Mouse (Mus musculus) neural tube, embryonic 11.5 days (tissue): Measurements from ENCODE around the gene Stxbp1. TPM values are rescaled to one million over a fixed set of nuclear protein-coding genes. Genes with fewer than 3 reads are reported as not detected.

Experiments used
- ATAC-seq: fragments of 200-750 bp; cut with Nextera tagmentation; 2 replicates; pipeline ENCODE4 v1.8.0; 2017; ENCODE audit warnings: moderate number of reproducible peaks, mild to moderate bottlenecking, moderate TSS enrichment, moderate library complexity; ENCODE audit not compliant: insufficient read depth, low FRiP score, low TSS enrichment
- DNase-seq: peaks from one replicate; pipeline ENCODE4 v3.0.0-alpha.2; 2015; ENCODE audit warnings: low spot score
- H3K27ac ChIP-seq: fragments of 300-500 bp; sonication (generic); 2 replicates; pipeline ENCODE4 v1.5.1; 2014; ENCODE audit warnings: low read depth, mild to moderate bottlenecking, low read length
- H3K27me3 ChIP-seq: fragments of 300-500 bp; sonication (generic); 2 replicates; pipeline ENCODE4 v1.6.1; 2014; ENCODE audit warnings: mild to moderate bottlenecking, low read length, mixed read lengths; ENCODE audit not compliant: control insufficient read depth, insufficient read depth
- H3K36me3 ChIP-seq: fragments of 300-500 bp; sonication (generic); 2 replicates; pipeline ENCODE4 v1.6.1; 2014; ENCODE audit warnings: mild to moderate bottlenecking, low read length, moderate library complexity, mixed read lengths; ENCODE audit not compliant: control insufficient read depth, insufficient read depth
- H3K4me1 ChIP-seq: fragments of 300-500 bp; sonication (generic); 2 replicates; pipeline ENCODE4 v1.6.1; 2014; ENCODE audit warnings: low read length, mixed read lengths; ENCODE audit not compliant: control insufficient read depth, insufficient read depth
- H3K4me2 ChIP-seq: fragments of 300-500 bp; sonication (generic); 2 replicates; pipeline ENCODE4 v1.6.1; 2014; ENCODE audit warnings: low read depth, mild to moderate bottlenecking, moderate library complexity
- H3K4me3 ChIP-seq: fragments of 300-500 bp; sonication (generic); 2 replicates; pipeline ENCODE4 v1.5.1; 2014; ENCODE audit warnings: low read depth, low read length
- H3K9ac ChIP-seq: fragments of 300-500 bp; sonication (generic); 2 replicates; pipeline ENCODE4 v1.6.1; 2014; ENCODE audit warnings: mild to moderate bottlenecking, low read length
- H3K9me3 ChIP-seq: fragments of 300-500 bp; sonication (generic); 2 replicates; pipeline ENCODE4 v1.6.1; 2016; ENCODE audit warnings: low read length; ENCODE audit not compliant: control insufficient read depth
- WGBS: fragments of 180-500 bp; shearing (Covaris S2); extraction: QIAGEN DNeasy Blood & Tissue Kit; methylation state at CpG from one replicate; pipeline ENCODE4 v1.1.7; 2014; 5-methylcytosine and 5-hydroxymethylcytosine counted together
- polyA plus RNA-seq: library from polyadenylated mRNA; unstranded; fragments of >200 nt; fragmentation: Nextera tagmentation; extraction: Ambion mirVana; gene quantifications from 2 replicates; pipeline ENCODE4 v1.2.1, GENCODE M21; 2014

Stxbp1 gene
- polyA plus RNA-seq, 1 experiment from 2014 or later, result 89.9 TPM

- no peak overlapping the region for H3K9ac ChIP-seq
- H3K27me3 ChIP-seq, result no peaks in the 10 kb centered on the region
- no peak overlapping the region for H3K4me3 ChIP-seq
- no peaks in the 10 kb centered on the region for H3K4me1 ChIP-seq
- WGBS, result 63% methylated on average over 9 of the region's 9 CpGs
- no peak for DNase-seq
- no peak for ATAC-seq
- no peak overlapping the region for H3K27ac ChIP-seq
- no peak overlapping the region for H3K4me2 ChIP-seq
- H3K9me3 ChIP-seq, result no peaks in the 10 kb centered on the region
- no peaks in the 10 kb centered on the region for H3K36me3 ChIP-seq
These were observed 8.7 kb downstream of the Stxbp1 start for GRCm38 (mm10) chr2:32838147-32838884.

DNA sequence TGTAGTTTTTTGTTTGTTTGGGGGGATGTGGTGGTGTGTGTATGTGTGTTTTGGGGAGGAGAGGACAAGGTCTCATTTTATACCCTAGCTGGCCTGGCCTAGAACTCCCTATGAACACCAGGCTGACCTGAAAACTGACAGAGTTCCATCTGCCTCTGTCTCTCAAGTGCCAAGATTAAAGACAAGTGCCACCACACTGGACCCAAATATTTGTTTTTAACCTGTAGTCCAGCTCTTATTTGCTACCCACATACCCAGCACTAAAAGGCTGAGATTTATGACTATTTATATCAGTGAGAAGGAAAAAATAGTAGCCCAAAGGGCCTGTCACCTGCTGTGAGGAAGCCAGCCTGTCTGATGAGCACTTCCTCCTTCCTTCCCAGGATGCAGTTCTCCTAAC lies 11.5 kb downstream of the Stxbp1 start:
- no peaks in the 10 kb centered on the region for H3K4me1 ChIP-seq
- H3K9me3 ChIP-seq, result no peaks in the 10 kb centered on the region
- H3K27me3 ChIP-seq, result no peaks in the 10 kb centered on the region
- H3K4me3 ChIP-seq, result no peak overlapping the region
- DNase-seq (no peak), ATAC-seq (no peak)
- H3K9ac ChIP-seq, result no peak overlapping the region
- no peak overlapping the region for H3K4me2 ChIP-seq
- no peak overlapping the region for H3K27ac ChIP-seq
- H3K36me3 ChIP-seq, result no peaks in the 10 kb centered on the region

DNA sequence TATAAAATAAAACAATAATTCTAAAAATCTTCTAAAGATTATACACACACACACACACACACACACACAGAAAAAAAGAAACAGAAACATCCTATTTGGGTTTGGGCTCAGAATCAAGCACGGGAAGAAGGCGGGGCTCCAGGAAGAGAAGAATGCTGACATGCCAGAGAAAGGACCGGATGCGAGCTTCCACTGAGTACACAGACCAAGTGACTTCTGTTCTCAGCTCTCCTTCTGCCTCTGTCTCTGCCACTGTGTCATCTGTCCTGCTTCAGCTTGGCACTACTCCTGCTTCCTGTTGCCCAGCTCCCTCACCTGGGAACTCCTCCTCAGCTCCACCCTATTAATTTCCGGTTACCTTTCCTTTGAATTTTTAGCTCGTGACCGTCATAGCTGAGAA lies 12.5 kb downstream of the Stxbp1 start:
- Histone ChIP-seq H3K4me1 (no peaks in the 10 kb centered on the region), H3K4me3 (no peak overlapping the region), H3K27ac (no peak overlapping the region), H3K4me2 (no peak overlapping the region), H3K9ac (no peak overlapping the region), H3K9me3 (no peaks in the 10 kb centered on the region), H3K27me3 (no peaks in the 10 kb centered on the region), H3K36me3 (no peaks in the 10 kb centered on the region)
- no peak for ATAC-seq
- no peak for DNase-seq
- 69% methylated on average over 7 of the region's 7 CpGs for WGBS

- Histone ChIP-seq H3K27ac (no peak overlapping the region), H3K4me1 (peaks cover 4% of the 10 kb centered on the region; the same call in 1 of the 2 replicates), H3K27me3 (no peaks in the 10 kb centered on the region), H3K4me3 (no peak overlapping the region), H3K36me3 (no peaks in the 10 kb centered on the region), H3K9ac (no peak overlapping the region), H3K4me2 (no peak overlapping the region), H3K9me3 (no peaks in the 10 kb centered on the region)
- 84% methylated on average over 11 of the region's 11 CpGs for WGBS
- no peak for ATAC-seq
- DNase-seq, result no peak
These were observed 17.9 kb downstream of the Stxbp1 start for GRCm38 (mm10) chr2:32828979-32829676.

DNA sequence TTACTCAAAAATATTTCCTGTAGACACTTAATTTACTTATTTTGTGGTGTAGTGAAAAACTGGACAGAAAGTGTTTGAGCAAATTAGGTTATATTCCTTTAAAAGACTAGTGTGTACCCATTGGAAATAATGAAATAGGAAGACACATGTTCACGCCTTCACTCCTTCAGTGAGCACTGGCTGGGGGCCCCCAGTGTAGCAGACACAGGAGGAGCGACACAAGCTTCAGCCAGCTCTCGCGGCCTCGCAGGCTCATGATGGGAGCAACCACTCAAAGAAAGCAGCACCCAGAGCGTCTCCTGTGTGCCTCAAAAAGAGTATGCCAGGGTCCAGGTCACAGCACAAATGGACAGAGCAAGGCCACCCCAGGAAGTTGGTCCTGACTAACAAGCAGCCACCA lies 21.2 kb downstream of the Stxbp1 start:
- Histone ChIP-seq H3K36me3 (no peaks in the 10 kb centered on the region), H3K9ac (no peak overlapping the region), H3K4me1 (peaks cover 19% of the 10 kb centered on the region), H3K27me3 (no peaks in the 10 kb centered on the region), H3K27ac (no peak overlapping the region), H3K4me2 (no peak overlapping the region), H3K4me3 (no peak overlapping the region), H3K9me3 (no peaks in the 10 kb centered on the region)
- DNase-seq (no peak), ATAC-seq (no peak)
- WGBS, result 89% methylated on average over 6 of the region's 6 CpGs

DNA sequence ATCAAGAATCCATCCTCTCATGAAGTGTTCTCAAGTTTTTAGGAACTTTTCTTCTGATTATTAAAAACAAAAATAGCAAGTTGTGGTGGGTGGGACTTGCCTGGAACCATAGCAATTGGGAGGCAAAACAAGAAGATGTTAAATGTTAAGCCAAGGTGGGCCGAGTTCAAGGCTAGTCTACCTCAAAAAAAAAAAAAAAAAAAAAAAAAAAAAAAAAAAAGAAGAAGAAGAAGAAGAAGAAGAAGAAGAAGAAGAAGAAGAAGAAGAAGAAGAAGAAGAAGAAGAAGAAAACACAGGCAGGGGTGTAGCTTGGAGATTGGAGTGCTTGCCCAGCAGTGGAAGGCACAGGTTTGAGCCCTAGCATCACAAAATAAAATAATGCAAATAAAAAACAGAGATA lies 22.3 kb downstream of the Stxbp1 start:
- Histone ChIP-seq H3K9ac (no peak overlapping the region), H3K4me1 (peaks cover 19% of the 10 kb centered on the region), H3K36me3 (no peaks in the 10 kb centered on the region; the same call in 1 of the 2 replicates), H3K4me2 (no peak overlapping the region), H3K9me3 (no peaks in the 10 kb centered on the region), H3K4me3 (no peak overlapping the region), H3K27me3 (no peaks in the 10 kb centered on the region), H3K27ac (peak overlapping the region; percentile 75)
- WGBS, result 89% methylated on average over 1 of the region's 1 CpGs
- no peak for ATAC-seq
- no peak for DNase-seq

DNA sequence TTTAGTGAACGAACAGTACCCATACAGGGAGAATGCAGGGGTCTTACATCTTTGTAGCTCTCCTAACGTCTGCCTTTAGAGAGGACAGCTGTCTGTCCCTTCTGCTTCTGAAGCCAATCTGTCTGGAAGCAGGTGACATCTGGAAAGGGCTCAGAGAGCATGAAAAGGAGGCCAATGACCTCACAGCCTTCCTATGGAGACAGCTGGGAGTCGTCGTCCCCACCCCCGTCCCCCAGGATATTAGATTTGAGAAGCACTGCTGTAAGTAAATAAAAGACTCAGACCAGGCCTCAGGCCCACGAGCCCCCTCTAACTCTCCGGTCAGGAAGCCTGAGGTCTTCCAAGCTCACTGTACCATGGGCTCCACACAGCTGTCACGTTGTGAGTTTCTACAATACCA lies 22.9 kb downstream of the Stxbp1 start:
- Histone ChIP-seq H3K4me1 (peaks cover 19% of the 10 kb centered on the region), H3K9ac (no peak overlapping the region), H3K27me3 (no peaks in the 10 kb centered on the region), H3K36me3 (no peaks in the 10 kb centered on the region; the same call in 1 of the 2 replicates), H3K27ac (peak overlapping the region; percentile 75), H3K4me2 (no peak overlapping the region), H3K9me3 (no peaks in the 10 kb centered on the region), H3K4me3 (no peak overlapping the region)
- DNase-seq, result peak; percentile 34
- 28% methylated on average over 8 of the region's 8 CpGs for WGBS
- ATAC-seq, result no peak

GRCm38 (mm10) chr2:32823579-32824154 lies 23.4 kb downstream of the Stxbp1 start:
- ATAC-seq, result no peak
- no peak for DNase-seq

More at GRCm38 (mm10) chr2:32823579-32824154, 23.4 kb downstream of the Stxbp1 start:
- H3K27ac ChIP-seq, result peak overlapping the region; percentile 75
- H3K9me3 ChIP-seq, result no peaks in the 10 kb centered on the region
- peaks cover 19% of the 10 kb centered on the region for H3K4me1 ChIP-seq
- H3K9ac ChIP-seq, result no peak overlapping the region; the same call in 1 of the 2 replicates
- H3K36me3 ChIP-seq, result no peaks in the 10 kb centered on the region; the same call in 1 of the 2 replicates
- H3K27me3 ChIP-seq, result no peaks in the 10 kb centered on the region
- H3K4me3 ChIP-seq, result no peak overlapping the region
- 47% methylated on average over 8 of the region's 8 CpGs for WGBS
- no peak overlapping the region for H3K4me2 ChIP-seq
